Mouse (Mus musculus) natural killer cell, adult 2 months (primary cell): Measurements from ENCODE around the gene Kcnk13.

Experiments
- DNase-seq, 2 experiments: peaks; one replicate each; pipeline ENCODE4 v3.0.0; 2022; ENCODE audit warnings: low spot score in 2 of 2

Kcnk13 gene

GRCm38 (mm10) chr12:99964301-99965202, at the start of gene Kcnk13:
Gene Kcnk13 (plus strand): TSS chr12:99964499.
- peak; percentile 53 to 74 for DNase-seq

- no peak for DNase-seq
Observed at GRCm38 (mm10) chr12:99917800-99918427, 46.4 kb upstream of the Kcnk13 start.

- DNase-seq: no peak
Observed at GRCm38 (mm10) chr12:99919636-99920035, 44.7 kb upstream of the Kcnk13 start.

GRCm38 (mm10) chr12:99921045-99921444, 43.3 kb upstream of the Kcnk13 start:
- DNase-seq: no peak

GRCm38 (mm10) chr12:99923131-99923606, 41.1 kb upstream of the Kcnk13 start:
- DNase-seq: no peak

- no peak for DNase-seq
Observed at GRCm38 (mm10) chr12:99923703-99924102, 40.6 kb upstream of the Kcnk13 start.

GRCm38 (mm10) chr12:99928311-99928710, 36.0 kb upstream of the Kcnk13 start:
- no peak for DNase-seq

GRCm38 (mm10) chr12:99929160-99929559, 35.1 kb upstream of the Kcnk13 start:
- no peak for DNase-seq

GRCm38 (mm10) chr12:99932245-99932644, 32.1 kb upstream of the Kcnk13 start:
- DNase-seq: no peak

- no peak for DNase-seq
Observed at GRCm38 (mm10) chr12:99933630-99934029, 30.7 kb upstream of the Kcnk13 start.

GRCm38 (mm10) chr12:99935403-99935802, 28.9 kb upstream of the Kcnk13 start:
- DNase-seq: no peak

- no peak for DNase-seq
Observed at GRCm38 (mm10) chr12:99938476-99938875, 25.8 kb upstream of the Kcnk13 start.

- no peak for DNase-seq
Observed at GRCm38 (mm10) chr12:99939179-99939578, 25.1 kb upstream of the Kcnk13 start.

GRCm38 (mm10) chr12:99940704-99941103, 23.6 kb upstream of the Kcnk13 start:
- no peak for DNase-seq

- peak; percentile 74 to 86 for DNase-seq
Observed at GRCm38 (mm10) chr12:99942441-99942840, 21.9 kb upstream of the Kcnk13 start.

- peak in 1 of 2 experiments; percentile 59 for DNase-seq
Observed at GRCm38 (mm10) chr12:99952928-99953327, 11.4 kb upstream of the Kcnk13 start.

GRCm38 (mm10) chr12:99956411-99956810, 7.9 kb upstream of the Kcnk13 start:
- DNase-seq: peak in 1 of 2 experiments; percentile 56

GRCm38 (mm10) chr12:99958068-99959060, 5.9 kb upstream of the Kcnk13 start:
- no peak for DNase-seq

- DNase-seq: no peak
Observed at GRCm38 (mm10) chr12:99959291-99959690, 5.0 kb upstream of the Kcnk13 start.

GRCm38 (mm10) chr12:99959930-99960329, 4.4 kb upstream of the Kcnk13 start:
- DNase-seq: no peak

- DNase-seq: no peak
Observed at GRCm38 (mm10) chr12:99960675-99961074, 3.6 kb upstream of the Kcnk13 start.
